9 mouse cellular contexts compared by ENCODE assay signal in genomic region chr8:125389280-125389679, GRCm38 (mm10).
DNase-seq lines count a peak whose midpoint lies in the region; ATAC-seq and TF ChIP-seq lines count a peak whose summit lies in the region.
"Had no signal": no experiment of that assay in that cellular context is flagged by ENCODE, and none has a peak within 500 bp of the region (broad histone marks: within the 10 kb centered on the region; RNA-seq: fewer than 3 reads in every experiment).

No protein-coding gene starts in this region.

- H3K9me3 ChIP-seq in midbrain, embryonic 15.5 days = no peaks in the 10 kb centered on the region
- H3K9me3 ChIP-seq in midbrain, embryonic 10.5 days (replicated peaks) = no peaks in the 10 kb centered on the region
- H3K9me3 ChIP-seq in forebrain, postnatal 0 days (ENCODE audit: low read length) = no peaks in the 10 kb centered on the region

- H3K4me2 ChIP-seq in midbrain, embryonic 15.5 days = no peak overlapping the region
- no peak overlapping the region for H3K4me2 ChIP-seq in forebrain, postnatal 0 days (ENCODE audit: low read depth)

- no peak for DNase-seq in midbrain, embryonic 10.5 days (ENCODE audit: low spot score)
- DNase-seq in forebrain, postnatal 0 days = peak; percentile 86
- peak; percentile 87 for DNase-seq in kidney, adult 2 months
- DNase-seq in lung, postnatal 10 days = peak; percentile 82
- DNase-seq in thymus, postnatal 25 days = no peak
- no peak for DNase-seq in embryo, embryonic 10 days (ENCODE audit: low spot score)

- no peak overlapping the region for H3K4me3 ChIP-seq in midbrain, embryonic 15.5 days
- H3K4me3 ChIP-seq in midbrain, embryonic 10.5 days = no peak overlapping the region
- no peak overlapping the region for H3K4me3 ChIP-seq in forebrain, postnatal 0 days (ENCODE audit: low read depth, low read length)
- H3K4me3 ChIP-seq in kidney, adult 2 months (ENCODE audit: insufficient read depth, low read depth, low read length) = no peak overlapping the region

- H3K9ac ChIP-seq in midbrain, embryonic 15.5 days = no peak overlapping the region
- no peak overlapping the region for H3K9ac ChIP-seq in forebrain, postnatal 0 days
- H3K9ac ChIP-seq: liver, embryonic 14.5 days had no signal

- H3K36me3 ChIP-seq in midbrain, embryonic 15.5 days (replicated peaks) = no peaks in the 10 kb centered on the region
- H3K36me3 ChIP-seq in midbrain, embryonic 10.5 days = no peaks in the 10 kb centered on the region
- no peaks in the 10 kb centered on the region for H3K36me3 ChIP-seq in forebrain, postnatal 0 days (ENCODE audit: insufficient read depth)
- no peaks in the 10 kb centered on the region for H3K36me3 ChIP-seq in kidney, adult 2 months (ENCODE audit: control insufficient read depth, insufficient read depth, low read length)

- H3K27me3 ChIP-seq in midbrain, embryonic 15.5 days (replicated peaks) = no peaks in the 10 kb centered on the region
- peaks cover 22% of the 10 kb centered on the region; the same call in 1 of the 2 replicates for H3K27me3 ChIP-seq in midbrain, embryonic 10.5 days (ENCODE audit: low read depth, poor library complexity, severe bottlenecking)
- H3K27me3 ChIP-seq in forebrain, postnatal 0 days (ENCODE audit: insufficient read depth, low read length) = no peaks in the 10 kb centered on the region
- no peaks in the 10 kb centered on the region for H3K27me3 ChIP-seq in kidney, adult 2 months (replicated peaks; ENCODE audit: control insufficient read depth, insufficient read depth, low read length)

- ATAC-seq in midbrain, embryonic 15.5 days (replicated peaks) = peak; percentile 34; the same call in 1 of the 2 replicates
- peak; percentile 64 for ATAC-seq in forebrain, postnatal 0 days
- ATAC-seq in megakaryocyte, adult 5-6 weeks (ENCODE audit: poor library complexity, severe bottlenecking) = no peak

- TF ChIP-seq CTCF in forebrain, postnatal 0 days (IDR thresholded peaks at IDR 0.05; ENCODE audit: low read depth) = no peak
- TF ChIP-seq CTCF in kidney, adult 2 months (conservative IDR thresholded peaks at IDR 0.05; ENCODE audit: insufficient read depth, insufficient read length, low read depth, low read length) = no peak

- peaks cover 45% of the 10 kb centered on the region for H3K4me1 ChIP-seq in midbrain, embryonic 15.5 days
- peaks cover 52% of the 10 kb centered on the region for H3K4me1 ChIP-seq in midbrain, embryonic 10.5 days
- peaks cover 34% of the 10 kb centered on the region for H3K4me1 ChIP-seq in forebrain, postnatal 0 days (ENCODE audit: insufficient read depth)
- H3K4me1 ChIP-seq in kidney, adult 2 months (ENCODE audit: control insufficient read depth, insufficient read depth, low read length) = peaks cover 7% of the 10 kb centered on the region; the same call in 1 of the 2 replicates

- WGBS in midbrain, embryonic 15.5 days = 59% methylated on average over 5 of the region's 5 CpGs
- WGBS in midbrain, embryonic 10.5 days = 87% methylated on average over 5 of the region's 5 CpGs
- WGBS in forebrain, postnatal 0 days = 22% methylated on average over 5 of the region's 5 CpGs
- 32% methylated on average over 5 of the region's 5 CpGs for WGBS in kidney, adult 2 months

- TF ChIP-seq POLR2A in kidney, adult 2 months (IDR thresholded peaks at IDR 0.05; ENCODE audit: low read depth, low read length) = no peak

- peak overlapping the region; percentile 43; the same call in 1 of the 2 replicates for H3K27ac ChIP-seq in midbrain, embryonic 15.5 days
- H3K27ac ChIP-seq in midbrain, embryonic 10.5 days (replicated peaks) = no peak overlapping the region
- peak overlapping the region; percentile 72; the same call in 1 of the 2 replicates for H3K27ac ChIP-seq in forebrain, postnatal 0 days (ENCODE audit: low read depth, low read length)
- H3K27ac ChIP-seq in kidney, adult 2 months (ENCODE audit: insufficient read depth, low read depth, low read length) = peak overlapping the region; percentile 37; the same call in 1 of the 2 replicates
- H3K27ac ChIP-seq: liver, embryonic 14.5 days had no signal

Comparison
In these comparisons a context has a peak if more than half of its experiments do, and no peak if none do; other contexts are left out.
1. DNase-seq: peak in forebrain, postnatal 0 days (single experiment), kidney, adult 2 months (single experiment) and lung, postnatal 10 days (single experiment); none in midbrain, embryonic 10.5 days (single experiment), thymus, postnatal 25 days (single experiment) and embryo, embryonic 10 days (single experiment).